Mouse (Mus musculus) CD8-positive naive resting alpha-beta T cell, adult 57 days (primary cell): ENCODE results near the gene Cpt1c. TPM values are rescaled to one million over a fixed set of nuclear protein-coding genes. Genes with fewer than 3 reads are reported as not detected.

ENCODE experiments used
- total RNA-seq: library from RNA; stranded (reverse); gene quantifications from one replicate; pipeline ENCODE4 v1.2.4, GENCODE M21; 2023

Cpt1c gene
- total RNA-seq = not detected

DNA sequence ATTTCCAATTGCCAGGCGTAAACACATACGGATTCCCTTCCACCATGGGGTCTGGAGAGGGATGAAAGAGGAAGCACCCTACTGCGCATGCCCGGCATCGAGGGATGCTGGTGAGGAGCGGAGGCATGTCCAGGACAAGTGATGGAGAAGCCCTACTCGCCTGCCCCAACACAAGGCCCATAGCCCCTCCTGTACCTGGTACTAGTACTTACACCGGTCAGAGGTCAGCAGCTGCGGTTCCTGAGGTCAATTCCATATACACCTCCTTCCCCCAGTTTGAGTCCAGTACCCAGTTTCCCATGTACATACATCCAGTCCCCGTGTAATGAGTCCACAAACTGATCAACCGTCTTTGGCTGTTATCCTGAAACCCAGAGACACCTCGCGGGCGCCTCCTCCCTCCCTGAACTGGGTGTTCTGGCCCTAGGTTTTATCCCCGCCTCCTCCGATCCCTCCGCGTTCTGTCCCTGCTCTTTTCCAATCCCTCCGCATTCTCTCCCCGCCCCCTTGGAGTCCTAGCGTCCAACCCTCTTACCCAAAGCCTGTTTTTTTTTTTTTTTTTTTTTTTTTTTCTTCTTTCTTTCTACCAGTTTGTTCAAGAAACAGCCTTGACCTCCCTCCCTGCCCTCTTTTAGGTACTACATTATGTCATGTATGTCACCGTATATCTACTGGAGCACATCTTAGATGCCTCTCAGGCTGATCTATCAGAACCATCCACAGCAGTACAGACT lies at the start of gene Cpt1c:
Cpt1c (minus strand) TSS at position 469 of the 734 bp plus-strand sequence.

DNA sequence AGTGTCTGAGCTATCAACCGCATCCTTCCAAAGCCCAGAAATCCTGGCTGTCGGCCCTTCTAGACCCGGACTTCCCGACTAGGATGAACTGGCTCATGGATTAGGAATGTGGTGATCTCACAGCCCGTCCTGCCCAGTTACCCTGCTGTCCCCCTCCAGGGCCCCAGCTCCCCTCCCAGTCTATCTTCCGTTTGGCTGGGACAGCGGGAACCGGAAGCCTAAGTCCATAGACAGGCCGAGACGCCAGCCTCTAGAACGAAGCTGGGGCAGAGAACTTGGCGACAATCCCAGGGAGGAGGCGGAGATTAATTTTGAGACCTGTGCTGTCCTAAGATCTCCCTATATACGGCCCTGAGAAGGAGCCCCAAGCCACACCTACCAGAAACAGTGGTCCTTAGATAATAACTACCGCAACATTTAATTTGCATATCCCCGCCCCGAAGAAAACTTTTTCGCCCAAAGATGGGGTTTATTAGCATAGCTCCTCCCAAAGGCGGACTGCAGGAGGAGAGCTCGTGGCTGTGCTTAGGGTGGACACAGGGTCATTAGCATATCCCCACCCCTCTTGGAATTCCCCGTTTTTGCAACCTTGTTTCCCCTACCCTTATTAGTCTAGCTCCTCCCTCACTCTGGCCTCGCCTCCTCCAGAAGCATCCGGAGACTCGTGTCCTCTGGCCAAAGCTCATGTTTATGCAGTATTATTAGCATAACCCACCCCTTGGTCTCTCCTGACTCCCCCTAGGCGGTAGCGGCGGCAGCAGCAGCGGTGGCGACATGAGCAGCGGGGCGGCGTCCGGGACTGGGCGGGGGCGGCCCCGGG lies 42.8 kb upstream of the Cpt1c start, which contains the start of gene Rras:
Rras (plus strand) TSS at position 720 of the 820 bp plus-strand sequence.

DNA sequence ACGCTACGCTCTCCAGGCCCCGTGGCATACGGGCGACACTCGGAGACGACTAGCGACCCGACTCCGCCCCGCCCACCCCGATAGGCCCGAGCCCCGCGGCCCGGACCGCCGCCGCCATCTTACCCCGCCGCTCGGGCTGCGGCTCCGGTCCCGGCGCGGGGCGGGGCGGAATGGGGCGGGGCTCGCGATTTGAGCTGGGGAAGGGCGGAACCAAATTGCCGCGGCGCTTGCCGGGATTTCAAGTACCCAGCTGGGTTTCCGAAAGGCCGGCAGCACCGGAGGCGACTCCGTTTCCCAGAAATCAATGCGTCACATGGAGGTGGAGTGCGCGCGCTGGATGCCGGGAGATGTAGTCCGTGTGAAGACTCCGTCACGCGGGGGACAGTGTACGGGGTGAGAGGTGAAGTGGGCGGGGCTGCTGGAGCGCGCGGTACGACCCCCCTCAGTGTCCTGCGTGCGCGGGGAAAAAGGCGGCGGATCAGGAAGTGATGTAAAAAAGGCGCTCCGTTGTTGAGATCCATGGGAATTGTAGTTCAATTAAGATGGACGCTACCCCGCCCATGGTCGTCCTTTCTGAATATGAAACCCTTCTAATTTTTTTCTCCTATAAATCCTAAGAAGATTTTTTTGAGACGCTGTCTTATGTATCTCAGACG lies 41.4 kb upstream of the Cpt1c start, which contains the start of gene Scaf1:
Scaf1 (minus strand) TSS at position 407 of the 656 bp plus-strand sequence.

DNA sequence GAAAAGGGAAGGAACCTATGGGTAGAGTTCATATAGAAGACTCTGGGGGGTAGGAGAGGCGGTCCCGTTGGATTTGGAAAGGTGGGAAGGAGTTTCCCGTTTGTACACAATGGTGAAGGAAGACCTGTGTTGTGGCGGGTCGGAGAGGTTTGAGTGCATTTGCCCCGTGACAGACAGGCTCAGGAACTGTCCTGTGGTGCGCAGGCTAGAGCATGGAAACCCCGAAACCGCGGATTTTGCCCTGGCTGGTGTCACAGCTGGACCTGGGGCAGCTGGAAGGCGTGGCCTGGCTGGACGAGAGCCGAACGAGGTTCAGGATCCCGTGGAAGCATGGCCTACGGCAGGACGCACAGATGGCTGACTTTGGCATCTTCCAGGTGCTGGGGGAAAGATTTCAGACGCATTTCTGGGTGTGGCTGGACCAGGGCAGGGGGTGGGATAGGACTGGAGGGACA lies 23.9 kb upstream of the Cpt1c start, which contains the start of gene Bcl2l12:
Bcl2l12 (minus strand) TSS at position 212 of the 455 bp plus-strand sequence.

DNA sequence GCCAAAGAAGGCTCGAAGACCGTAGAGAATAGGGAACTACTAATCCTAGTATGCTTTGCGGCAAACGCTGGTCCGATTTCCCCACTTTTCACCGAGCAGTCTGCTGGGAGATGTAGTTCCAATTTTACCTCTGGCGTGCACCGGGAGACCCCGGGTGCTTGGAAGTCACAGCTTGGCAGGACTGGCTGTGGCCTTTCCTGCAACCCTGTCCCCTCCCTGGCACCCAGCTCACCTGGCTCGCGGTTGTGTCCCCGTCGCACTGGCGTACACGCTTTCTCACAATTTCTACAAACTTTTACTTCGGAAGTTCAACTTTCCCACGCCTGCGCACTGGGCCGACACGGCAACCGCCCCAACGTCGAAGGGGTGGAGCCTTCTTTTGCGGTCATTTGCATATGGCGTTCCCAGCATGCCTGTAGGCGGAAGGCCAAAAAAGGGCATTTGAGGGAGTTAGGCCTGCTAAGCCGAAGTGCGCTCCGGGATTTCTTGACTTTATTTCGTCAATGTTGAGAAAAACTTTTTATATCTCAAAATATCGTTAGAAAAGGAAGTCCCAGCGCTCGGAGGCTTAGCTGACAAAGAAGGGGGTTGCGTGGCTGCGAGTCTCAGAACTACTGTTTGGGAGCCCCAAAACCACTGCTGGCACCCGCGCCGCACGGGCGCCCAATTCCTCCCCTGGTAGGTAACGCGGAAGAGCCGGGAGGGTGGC lies 22.7 kb upstream of the Cpt1c start, which contains the start of gene Irf3:
Irf3 (plus strand) TSS at position 418 of the 709 bp plus-strand sequence.

DNA sequence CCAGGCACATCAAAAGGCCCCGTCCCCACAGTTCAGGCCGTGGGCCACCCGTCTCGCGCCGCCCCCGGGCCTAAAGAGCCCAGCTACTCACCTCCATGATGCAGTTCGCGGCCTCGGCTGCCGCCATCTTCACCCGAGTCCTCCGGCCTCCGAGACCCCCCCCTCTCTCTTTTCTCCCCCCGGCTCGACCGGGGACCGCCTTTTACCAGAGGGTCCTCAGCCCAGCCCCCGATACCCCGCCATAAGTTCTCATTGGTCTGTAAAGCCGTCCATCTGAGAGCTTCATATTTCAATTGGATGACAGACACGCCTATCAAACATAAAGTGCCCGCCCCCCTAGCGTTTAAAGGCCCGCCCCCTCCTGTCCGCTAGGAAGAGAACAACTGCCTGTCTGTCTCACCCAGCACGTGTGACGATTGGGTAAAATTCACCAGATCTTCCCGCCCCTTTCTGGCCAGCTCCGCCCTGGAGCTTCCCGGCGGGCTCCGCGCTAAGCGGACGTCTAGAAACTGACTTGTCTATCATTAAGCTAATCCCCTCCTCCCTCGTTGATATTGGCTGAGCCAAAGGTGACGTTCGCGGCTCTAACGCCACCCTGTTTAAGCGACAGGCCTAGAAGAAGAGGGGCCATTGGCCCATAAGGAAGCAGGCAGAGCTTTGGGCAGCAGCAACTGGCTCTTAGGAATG lies 11.7 kb upstream of the Cpt1c start, which contains the start of gene Prmt1:
Prmt1 (minus strand) TSS at position 377 of the 687 bp plus-strand sequence.

DNA sequence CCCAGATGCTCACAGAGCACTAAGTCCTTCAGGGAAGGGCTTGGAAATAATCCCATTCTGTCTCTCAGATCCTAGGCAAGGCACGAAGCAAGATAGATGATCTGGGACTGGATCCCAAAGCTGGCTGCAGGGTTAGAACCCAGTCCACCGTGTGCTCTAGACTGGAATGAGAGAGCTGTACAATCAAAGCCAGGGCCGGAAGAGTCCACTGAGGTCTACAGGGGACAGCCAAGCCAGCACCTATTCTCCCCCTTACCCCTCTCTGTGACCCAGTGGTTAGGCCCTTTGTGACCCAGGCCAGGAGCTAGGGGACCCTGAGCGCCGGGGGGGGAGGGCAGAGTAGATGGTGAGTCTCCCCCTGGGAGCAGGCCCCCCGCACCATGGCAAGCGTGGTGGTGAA lies 31.7 kb downstream of the Cpt1c start, which contains the start of gene Tsks:
Tsks (plus strand) TSS at position 301 of the 400 bp plus-strand sequence.

DNA sequence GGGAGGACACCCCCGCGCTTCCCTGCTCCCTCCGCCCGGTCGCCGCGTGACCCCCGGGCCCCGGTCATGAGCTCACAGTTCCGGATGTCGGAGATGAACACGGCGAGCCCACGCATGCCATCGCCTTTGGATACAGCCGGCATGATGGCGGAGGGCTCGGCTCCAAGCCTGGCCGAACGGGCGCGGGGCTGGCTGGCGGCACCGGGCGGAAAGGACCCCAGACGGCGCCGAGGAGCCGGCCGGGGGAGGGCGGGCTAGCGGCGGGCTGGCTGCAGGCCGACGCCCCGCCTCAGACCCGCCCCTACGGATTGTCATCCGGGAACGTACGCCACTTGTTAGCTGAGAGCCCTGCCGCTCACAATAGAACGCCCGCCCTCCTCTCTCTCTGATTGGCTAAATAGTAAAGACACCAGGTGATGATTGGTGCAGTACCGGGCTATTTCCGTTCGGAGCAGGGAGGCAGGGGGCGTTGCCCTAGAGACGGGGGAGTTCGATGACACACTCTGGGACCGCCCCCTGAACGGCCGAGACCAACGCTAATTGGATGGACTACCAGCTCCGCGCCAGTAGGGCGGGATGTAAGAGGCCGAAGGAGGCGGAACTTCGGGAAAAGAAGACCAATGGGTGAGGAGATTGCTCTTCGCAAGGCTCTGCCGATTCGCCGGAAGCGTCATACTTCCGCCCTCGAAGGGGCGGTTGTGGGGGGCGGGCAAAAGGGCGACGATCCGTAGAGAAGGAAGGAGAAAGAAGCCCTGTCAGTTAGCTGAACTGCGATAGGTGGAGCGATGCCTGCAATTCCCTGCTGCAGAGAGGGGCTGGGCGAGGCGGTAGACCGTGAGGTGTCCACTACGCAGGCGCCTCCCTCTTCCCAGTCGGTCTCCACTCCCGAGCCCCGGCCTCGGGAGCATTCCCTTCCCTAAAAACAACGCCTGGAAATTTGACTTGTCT lies 45.2 kb downstream of the Cpt1c start, which contains the start of gene Ap2a1:
Ap2a1 (minus strand) TSS at position 293 of the 948 bp plus-strand sequence.

Other genes with a start within 250 kb of the Cpt1c start
- gene Vrk3, start 226.4 kb downstream of the Cpt1c start, total RNA-seq = 74.9 TPM
- gene Zfp473, start 223.8 kb downstream of the Cpt1c start, total RNA-seq = 1.3 TPM
- gene Nup62, start 158.8 kb downstream of the Cpt1c start, total RNA-seq = 45.1 TPM
- 14.0 TPM for gene Il4i1, start 158.5 kb downstream of the Cpt1c start, total RNA-seq
- gene Atf5, start 158.2 kb downstream of the Cpt1c start, total RNA-seq = 4.8 TPM
- gene Akt1s1, start 125.9 kb downstream of the Cpt1c start, total RNA-seq = 47.0 TPM
- gene Tbc1d17, start 125.8 kb downstream of the Cpt1c start, total RNA-seq = 80.3 TPM
- 46.8 TPM for gene Pnkp, start 117.7 kb downstream of the Cpt1c start, total RNA-seq
- 26.6 TPM for gene Ptov1, start 105.1 kb downstream of the Cpt1c start, total RNA-seq
- 62.0 TPM for gene Med25, start 82.1 kb downstream of the Cpt1c start, total RNA-seq
- gene Fuz, start 78.8 kb downstream of the Cpt1c start, total RNA-seq = 23.6 TPM
- 88.4 TPM for gene Ap2a1, start 45.4 kb downstream of the Cpt1c start, total RNA-seq
- gene Tsks, start 31.6 kb downstream of the Cpt1c start, total RNA-seq = not detected
- 147 TPM for gene Prmt1, start 11.7 kb upstream of the Cpt1c start, total RNA-seq
- gene Irf3, start 22.8 kb upstream of the Cpt1c start, total RNA-seq = 127 TPM
- 20.4 TPM for gene Bcl2l12, start 23.9 kb upstream of the Cpt1c start, total RNA-seq
- 77.3 TPM for gene Scaf1, start 41.5 kb upstream of the Cpt1c start, total RNA-seq
- 11.4 TPM for gene Rras, start 43.1 kb upstream of the Cpt1c start, total RNA-seq
- 65.4 TPM for gene Prr12, start 78.0 kb upstream of the Cpt1c start, total RNA-seq
- 59.3 TPM for gene Nosip, start 87.6 kb upstream of the Cpt1c start, total RNA-seq
- gene Prrg2, start 87.8 kb upstream of the Cpt1c start, total RNA-seq = 1.7 TPM
- 28.4 TPM for gene Rcn3, start 117.4 kb upstream of the Cpt1c start, total RNA-seq
- 49.4 TPM for gene Fcgrt, start 129.0 kb upstream of the Cpt1c start, total RNA-seq
- 3,136 TPM for gene Rps11, start 149.6 kb upstream of the Cpt1c start, total RNA-seq
- gene Rpl13a, start 153.9 kb upstream of the Cpt1c start, total RNA-seq = 5,943 TPM
- gene Gm45713, start 161.4 kb upstream of the Cpt1c start, total RNA-seq = 1.6 TPM
- 167 TPM for gene Flt3l, start 161.6 kb upstream of the Cpt1c start, total RNA-seq
- gene Pih1d1, start 179.5 kb upstream of the Cpt1c start, total RNA-seq = 32.4 TPM
- 60.3 TPM for gene Aldh16a1, start 179.7 kb upstream of the Cpt1c start, total RNA-seq
- not detected for gene Slc17a7, start 189.1 kb upstream of the Cpt1c start, total RNA-seq
- not detected for gene Gfy, start 204.7 kb upstream of the Cpt1c start, total RNA-seq
- gene Pth2, start 206.1 kb upstream of the Cpt1c start, total RNA-seq = not detected
- 0.83 TPM for gene Ccdc155, start 230.0 kb upstream of the Cpt1c start, total RNA-seq
- gene Dkkl1, start 237.3 kb upstream of the Cpt1c start, total RNA-seq = not detected
- gene Tead2, start 240.9 kb upstream of the Cpt1c start, total RNA-seq = not detected